Mouse (Mus musculus) central nervous system, embryonic 18 days (tissue): ENCODE measurements around the gene Ptma. TPM values are rescaled to one million over a fixed set of nuclear protein-coding genes. Genes with fewer than 3 reads are reported as not detected.

Experiments
- polyA plus RNA-seq: library from polyadenylated mRNA; depleted of rRNA; stranded (reverse); fragments of >200 nt; gene quantifications from 2 replicates; pipeline ENCODE4 v1.2.3, GENCODE M21; 2012; rRNA removed

Ptma gene
- 2,058 and 2,137 TPM in 2 replicates for polyA plus RNA-seq

GRCm38 (mm10) chr1:86526116-86526788, at the start of gene Ptma:
Ptma (plus strand) TSS chr1:86526726.

Other genes with a start within 250 kb of the Ptma start
- gene B3gnt7, start 223.9 kb upstream of the Ptma start, polyA plus RNA-seq, result 11.1 and 11.3 TPM in 2 replicates
- 90.2 and 97.1 TPM in 2 replicates for gene Ncl, start 167.3 kb upstream of the Ptma start, polyA plus RNA-seq
- 0.08 and 0.43 TPM in 2 replicates for gene Nmur1, start 100.5 kb upstream of the Ptma start, polyA plus RNA-seq
- not detected in 2 replicates for gene Tex44, start 100.4 kb upstream of the Ptma start, polyA plus RNA-seq
- 108 and 115 TPM in 2 replicates for gene Pde6d, start 55.9 kb downstream of the Ptma start, polyA plus RNA-seq
- 66.2 and 67.4 TPM in 2 replicates for gene Cops7b, start 56.2 kb downstream of the Ptma start, polyA plus RNA-seq
- 4.9 and 6.4 TPM in 2 replicates for gene Nppc, start 143.8 kb downstream of the Ptma start, polyA plus RNA-seq
- 32.2 and 33.1 TPM in 2 replicates for gene Dis3l2, start 177.1 kb downstream of the Ptma start, polyA plus RNA-seq